Mouse (Mus musculus) liver, adult 2 months (tissue): ENCODE data around the gene Mex3b. TPM values are rescaled to one million over a fixed set of nuclear protein-coding genes. Genes with fewer than 3 reads are reported as not detected.
A peak's percentile ranks its signal among the peaks of the same experiment; 100 is the strongest.

Experiments used
- DNase-seq: peaks from one replicate; pipeline ENCODE4 v3.0.0-alpha.2; 2011; ENCODE audit warnings: low read depth, low spot score; ENCODE audit errors: extremely low read depth
- H3K27ac ChIP-seq: fragments of 200-500 bp; replicated peaks from 2 replicates; pipeline ENCODE4 v1.5.1; 2012; ENCODE audit warnings: low read depth, mild to moderate bottlenecking, control low read depth, inconsistent platforms, low read length; ENCODE audit not compliant: insufficient read depth
- H3K27me3 ChIP-seq: fragments of 200-500 bp; 2 replicates; pipeline ENCODE4 v1.6.1; 2012; ENCODE audit warnings: mild to moderate bottlenecking, moderate library complexity, low read length, inconsistent platforms; ENCODE audit not compliant: control insufficient read depth, insufficient read depth
- H3K36me3 ChIP-seq: fragments of 200-500 bp; 2 replicates; pipeline ENCODE4 v1.6.1; 2012; ENCODE audit warnings: low read length, inconsistent platforms; ENCODE audit not compliant: control insufficient read depth, insufficient read depth
- H3K4me1 ChIP-seq: fragments of 200-500 bp; 2 replicates; pipeline ENCODE4 v1.6.1; 2011; ENCODE audit warnings: low read length; ENCODE audit not compliant: control insufficient read depth, insufficient read depth
- H3K4me3 ChIP-seq: fragments of 200-500 bp; 2 replicates; pipeline ENCODE4 v1.5.1; 2011; ENCODE audit warnings: low read depth, mild to moderate bottlenecking, control low read depth, low read length, moderate library complexity; ENCODE audit not compliant: insufficient read depth
- H3K79me2 ChIP-seq: fragments of 200-500 bp; 2 replicates; pipeline ENCODE4 v1.6.1; 2012; ENCODE audit warnings: inconsistent platforms, mild to moderate bottlenecking, low read length, moderate library complexity; ENCODE audit not compliant: control insufficient read depth, insufficient read depth
- H3K9ac ChIP-seq: fragments of 200-500 bp; 2 replicates; pipeline ENCODE4 v1.6.1; 2012; ENCODE audit warnings: low read depth, mild to moderate bottlenecking, control low read depth, inconsistent platforms, low read length
- CTCF ChIP-seq: fragments of 200-500 bp; IDR thresholded peaks from 2 replicates; pipeline ENCODE4 v1.5.1; 2011; ENCODE audit warnings: low read depth, low read length, control low read depth
- POLR2A ChIP-seq: fragments of 200-500 bp; IDR thresholded peaks from 2 replicates; pipeline ENCODE4 v1.6.1; 2011; ENCODE audit warnings: low read length, control low read depth; ENCODE audit not compliant: insufficient read depth; ENCODE audit errors: extremely low read depth
- WGBS: fragments of 180-500 bp; shearing (Covaris S2); methylation state at CpG from one replicate; pipeline ENCODE4 v1.1.7; 2018; 5-methylcytosine and 5-hydroxymethylcytosine counted together
- polyA plus RNA-seq: library from polyadenylated mRNA; depleted of rRNA; stranded (reverse); fragments of >200 nt; gene quantifications from 2 replicates; pipeline ENCODE4 v1.2.3, GENCODE M21; 2012
- total RNA-seq: library from RNA; depleted of rRNA; stranded (reverse); fragments of >200 nt; gene quantifications from 2 replicates; pipeline ENCODE4 v1.2.3, GENCODE M21; 2014

Gene Mex3b
- total and polyA plus RNA-seq, 2 experiments, result 0.28 to 0.56 TPM

DNA sequence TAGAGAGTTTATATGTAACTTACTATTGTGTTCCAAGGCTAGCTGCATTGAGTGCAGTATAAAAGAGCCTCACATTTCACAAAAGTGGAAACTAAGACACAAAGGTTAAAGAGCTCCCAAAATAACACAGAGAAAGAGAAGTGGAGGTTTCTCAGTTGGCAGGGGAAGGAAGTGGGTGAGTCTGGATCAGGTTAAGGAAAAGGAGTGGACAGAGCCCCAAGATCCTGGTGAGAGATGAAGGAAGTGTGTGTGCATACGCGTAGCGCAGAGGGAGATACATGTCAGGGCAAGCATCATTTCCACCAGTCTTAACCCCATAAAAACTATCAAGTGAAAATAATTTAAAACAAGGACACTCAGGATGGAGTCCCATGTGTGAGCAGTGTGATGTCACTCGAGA is 15.5 kb upstream of the Mex3b start:
- TF ChIP-seq POLR2A (no peak), CTCF (no peak)

DNA sequence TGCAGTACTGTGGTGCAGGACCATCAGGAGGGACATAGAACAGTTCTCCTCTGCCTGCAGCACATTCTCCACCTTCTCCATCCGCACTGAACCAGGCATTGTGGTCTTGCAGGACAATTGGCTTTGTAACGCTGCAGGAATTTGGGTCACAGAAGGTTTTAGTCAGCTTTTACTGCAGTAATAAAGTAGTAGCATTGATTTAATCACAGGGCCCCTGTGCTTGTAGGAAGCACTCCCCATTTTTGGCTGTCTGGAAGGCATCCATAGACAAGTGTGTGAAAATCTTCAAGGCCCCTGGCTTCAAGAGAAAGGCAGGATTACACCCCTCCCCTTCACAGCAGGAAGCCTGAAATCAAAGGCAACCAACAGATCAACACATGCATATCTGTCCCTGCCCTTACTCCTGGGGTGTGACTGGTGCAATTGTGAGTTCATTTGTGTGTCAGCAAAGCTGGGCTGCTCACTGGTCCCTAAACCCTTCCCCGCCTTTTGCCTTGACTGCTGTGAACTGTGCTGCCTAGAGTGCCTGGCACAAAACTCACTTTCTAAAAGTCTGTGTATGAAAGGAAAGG is 12.9 kb upstream of the Mex3b start:
- no peaks in the 10 kb centered on the region for H3K36me3 ChIP-seq
- WGBS, result 69% methylated on average over 3 of the region's 3 CpGs

More for the DNA sequence above, 15.5 kb upstream of the Mex3b start:
- no peak overlapping the region for H3K9ac ChIP-seq
- H3K27me3 ChIP-seq, result no peaks in the 10 kb centered on the region
- no peaks in the 10 kb centered on the region for H3K4me1 ChIP-seq
- H3K4me3 ChIP-seq, result no peak overlapping the region
- no peaks in the 10 kb centered on the region for H3K36me3 ChIP-seq
- DNase-seq, result no peak
- no peaks in the 10 kb centered on the region for H3K79me2 ChIP-seq
- no peak overlapping the region for H3K27ac ChIP-seq
- WGBS, result 84% methylated on average over 4 of the region's 4 CpGs

DNA sequence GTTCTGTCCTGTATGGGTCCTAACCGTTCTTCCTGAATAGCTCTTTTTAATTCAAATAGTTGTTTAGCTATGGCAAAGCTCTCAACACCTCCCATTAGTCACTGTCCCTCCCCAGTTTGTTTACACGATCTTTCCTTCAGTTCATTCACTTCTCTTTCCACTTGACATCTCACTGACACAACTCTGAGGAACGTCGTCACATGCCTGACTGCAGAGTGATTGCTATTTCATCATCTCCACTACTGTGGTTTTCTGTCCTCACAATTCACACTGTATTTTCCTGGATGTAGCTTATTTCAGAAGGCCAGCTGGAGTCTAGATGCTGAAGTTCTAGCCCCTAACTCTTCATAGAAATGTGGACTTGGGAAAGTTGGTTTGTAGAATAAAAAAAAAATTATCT is 8.5 kb upstream of the Mex3b start:
- TF ChIP-seq CTCF (no peak), POLR2A (no peak)
- Histone ChIP-seq H3K36me3 (no peaks in the 10 kb centered on the region), H3K27me3 (no peaks in the 10 kb centered on the region), H3K4me3 (no peak overlapping the region), H3K79me2 (no peaks in the 10 kb centered on the region), H3K27ac (no peak overlapping the region), H3K9ac (no peak overlapping the region), H3K4me1 (no peaks in the 10 kb centered on the region)
- 39% methylated on average over 4 of the region's 4 CpGs for WGBS
- DNase-seq, result no peak

More for the DNA sequence above, 12.9 kb upstream of the Mex3b start:
- H3K9ac ChIP-seq, result no peak overlapping the region
- TF ChIP-seq CTCF (no peak), POLR2A (no peak)
- no peaks in the 10 kb centered on the region for H3K4me1 ChIP-seq
- H3K27me3 ChIP-seq, result no peaks in the 10 kb centered on the region
- no peak overlapping the region for H3K27ac ChIP-seq
- H3K79me2 ChIP-seq, result no peaks in the 10 kb centered on the region
- H3K4me3 ChIP-seq, result no peak overlapping the region
- DNase-seq, result no peak

DNA sequence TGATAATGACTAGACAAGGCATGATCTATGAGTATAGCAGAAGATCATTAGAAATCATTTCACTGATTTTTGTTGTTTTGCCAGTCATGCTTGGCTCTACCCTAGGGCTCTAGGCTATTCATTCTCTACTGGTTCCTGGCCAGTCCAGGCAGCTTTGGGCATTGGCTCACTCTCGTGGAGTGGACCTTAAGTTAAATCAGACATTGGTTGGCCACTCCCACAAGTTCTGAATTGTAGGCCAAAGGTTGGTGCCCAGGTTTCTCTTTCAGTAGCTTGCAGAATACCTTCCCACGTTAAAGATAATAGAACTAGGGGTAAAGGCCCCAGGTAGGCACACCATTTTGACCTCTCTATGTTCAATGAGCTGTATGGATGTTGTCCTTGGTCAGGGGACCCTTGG is 6.5 kb upstream of the Mex3b start:
- peaks cover 2% of the 10 kb centered on the region; the same call in 1 of the 2 replicates for H3K4me1 ChIP-seq
- H3K27me3 ChIP-seq, result no peaks in the 10 kb centered on the region
- H3K27ac ChIP-seq, result no peak overlapping the region
- DNase-seq, result peak; percentile 81
- TF ChIP-seq CTCF (no peak), POLR2A (no peak)
- no peak overlapping the region for H3K4me3 ChIP-seq
- no peaks in the 10 kb centered on the region for H3K36me3 ChIP-seq
- H3K79me2 ChIP-seq, result no peaks in the 10 kb centered on the region
- 18% methylated on average over 2 of the region's 2 CpGs for WGBS
- H3K9ac ChIP-seq, result no peak overlapping the region

DNA sequence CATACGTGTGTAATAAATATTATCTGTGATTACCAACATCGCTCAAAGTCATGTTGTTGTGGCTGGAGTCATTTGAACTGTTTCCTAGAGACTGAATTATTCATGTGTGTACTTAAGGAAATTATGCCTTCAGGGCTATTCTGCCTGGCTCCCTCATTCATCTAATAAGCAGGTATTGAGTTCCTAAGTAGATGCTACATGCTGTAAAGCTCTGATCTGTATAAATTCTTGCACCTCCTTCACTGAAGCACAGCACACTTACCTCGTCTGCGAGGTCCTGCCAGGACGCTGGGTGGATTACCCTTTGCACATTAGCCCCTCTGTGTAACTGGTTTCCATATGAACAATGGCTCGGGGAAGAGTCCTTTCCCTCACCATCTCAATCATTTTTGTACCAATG is 3.8 kb upstream of the Mex3b start:
- H3K4me3 ChIP-seq, result no peak overlapping the region
- no peak for DNase-seq
- peaks cover 2% of the 10 kb centered on the region; the same call in 1 of the 2 replicates for H3K4me1 ChIP-seq
- H3K9ac ChIP-seq, result no peak overlapping the region
- H3K36me3 ChIP-seq, result no peaks in the 10 kb centered on the region
- H3K27ac ChIP-seq, result no peak overlapping the region
- H3K79me2 ChIP-seq, result no peaks in the 10 kb centered on the region
- whole genome bisulfite sequencing, result 86% methylated on average over 6 of the region's 6 CpGs
- TF ChIP-seq CTCF (no peak), POLR2A (no peak)
- no peaks in the 10 kb centered on the region; the same call in 1 of the 2 replicates for H3K27me3 ChIP-seq

DNA sequence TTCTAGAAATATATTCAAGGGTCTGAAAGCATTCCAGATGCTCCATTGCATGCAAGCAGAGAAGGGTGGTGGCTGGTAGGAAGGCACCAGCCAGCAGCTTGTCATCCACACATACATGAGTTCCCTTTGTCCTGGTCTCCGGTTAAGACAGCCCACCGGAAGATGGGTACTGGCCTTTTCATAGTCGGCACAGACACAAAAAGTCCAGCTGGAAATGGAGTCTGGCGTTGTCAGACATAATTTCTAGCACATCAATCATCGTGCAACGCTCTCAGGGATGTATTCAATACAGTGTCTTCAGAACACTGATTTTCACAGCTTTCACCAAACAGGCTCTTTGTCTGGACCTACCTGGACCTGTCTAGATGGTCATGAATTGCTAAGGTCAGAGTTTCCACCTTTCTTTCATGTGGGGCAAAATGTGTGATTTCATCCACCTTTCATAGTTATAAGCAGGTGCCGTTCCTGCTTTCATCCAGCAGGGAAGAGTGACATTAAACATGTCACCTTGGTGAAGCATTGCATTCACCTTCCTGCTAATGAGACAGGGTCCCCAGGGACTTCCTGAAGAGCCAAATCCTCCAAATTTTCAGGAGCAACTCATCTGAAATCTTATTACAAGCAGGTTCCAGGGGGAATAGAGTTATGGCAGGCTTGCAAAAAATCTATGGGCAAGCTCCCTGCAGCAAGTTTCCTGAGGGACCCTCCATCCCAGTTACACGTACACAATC is 2.7 kb upstream of the Mex3b start:
- Histone ChIP-seq H3K27me3 (no peaks in the 10 kb centered on the region; the same call in 1 of the 2 replicates), H3K27ac (no peak overlapping the region), H3K36me3 (no peaks in the 10 kb centered on the region), H3K9ac (no peak overlapping the region), H3K4me3 (no peak overlapping the region), H3K79me2 (no peaks in the 10 kb centered on the region), H3K4me1 (peaks cover 6% of the 10 kb centered on the region; the same call in 1 of the 2 replicates)
- no peak for DNase-seq
- WGBS, result 76% methylated on average over 8 of the region's 8 CpGs
- TF ChIP-seq CTCF (no peak), POLR2A (no peak)
